Mouse (Mus musculus) kidney, adult 10 weeks (tissue): ENCODE measurements around the gene Nudt21. TPM values are rescaled to one million over a fixed set of nuclear protein-coding genes. Genes with fewer than 3 reads are reported as not detected.

Experiments
- polyA plus RNA-seq: library from polyadenylated mRNA; stranded (reverse); fragments of 350-450 nt; fragmentation: Illumina TruSeq; extraction: RNeasy Lipid Tissue Mini Kit (QIAGEN cat#74804); gene quantifications from one replicate; pipeline ENCODE4 v1.2.3, GENCODE M21; 2014; ENCODE audit warnings: low read depth, low replicate concordance

Gene Nudt21
- 59.8 TPM for polyA plus RNA-seq

DNA sequence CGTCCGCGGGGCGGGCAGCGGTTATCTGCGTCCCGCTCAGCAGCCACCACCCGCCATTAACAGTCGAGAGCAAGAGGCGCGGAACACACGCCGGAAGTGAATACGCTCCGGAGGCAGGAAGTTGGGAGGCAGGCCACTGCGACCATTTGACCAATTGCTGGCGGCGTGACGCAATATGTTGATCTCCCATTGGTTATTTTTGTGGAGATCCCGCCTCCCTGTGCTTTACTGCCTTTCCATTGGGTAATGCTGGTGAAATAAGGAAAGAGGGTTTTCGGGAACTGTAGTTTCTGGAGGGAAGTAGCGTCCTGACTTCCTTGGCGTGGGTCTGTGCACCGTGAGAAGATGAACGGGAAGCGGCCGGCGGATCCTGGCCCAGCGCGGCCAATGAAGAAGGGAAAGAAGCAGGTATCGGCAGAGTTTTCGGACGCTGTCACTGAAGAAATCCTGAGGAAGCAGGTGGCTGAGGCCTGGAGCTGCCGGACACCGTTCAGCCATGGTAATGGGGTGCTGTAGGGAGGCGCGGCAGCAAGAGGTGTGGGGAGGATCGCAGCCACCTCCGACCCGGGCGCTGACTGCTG is at the start of gene Nudt21, which contains the start of gene Ogfod1:
Gene Nudt21, minus strand, starts transcription at position 88 of the 581 bp plus-strand sequence.
Gene Ogfod1, plus strand, starts transcription at position 255 of the 581 bp plus-strand sequence.

DNA sequence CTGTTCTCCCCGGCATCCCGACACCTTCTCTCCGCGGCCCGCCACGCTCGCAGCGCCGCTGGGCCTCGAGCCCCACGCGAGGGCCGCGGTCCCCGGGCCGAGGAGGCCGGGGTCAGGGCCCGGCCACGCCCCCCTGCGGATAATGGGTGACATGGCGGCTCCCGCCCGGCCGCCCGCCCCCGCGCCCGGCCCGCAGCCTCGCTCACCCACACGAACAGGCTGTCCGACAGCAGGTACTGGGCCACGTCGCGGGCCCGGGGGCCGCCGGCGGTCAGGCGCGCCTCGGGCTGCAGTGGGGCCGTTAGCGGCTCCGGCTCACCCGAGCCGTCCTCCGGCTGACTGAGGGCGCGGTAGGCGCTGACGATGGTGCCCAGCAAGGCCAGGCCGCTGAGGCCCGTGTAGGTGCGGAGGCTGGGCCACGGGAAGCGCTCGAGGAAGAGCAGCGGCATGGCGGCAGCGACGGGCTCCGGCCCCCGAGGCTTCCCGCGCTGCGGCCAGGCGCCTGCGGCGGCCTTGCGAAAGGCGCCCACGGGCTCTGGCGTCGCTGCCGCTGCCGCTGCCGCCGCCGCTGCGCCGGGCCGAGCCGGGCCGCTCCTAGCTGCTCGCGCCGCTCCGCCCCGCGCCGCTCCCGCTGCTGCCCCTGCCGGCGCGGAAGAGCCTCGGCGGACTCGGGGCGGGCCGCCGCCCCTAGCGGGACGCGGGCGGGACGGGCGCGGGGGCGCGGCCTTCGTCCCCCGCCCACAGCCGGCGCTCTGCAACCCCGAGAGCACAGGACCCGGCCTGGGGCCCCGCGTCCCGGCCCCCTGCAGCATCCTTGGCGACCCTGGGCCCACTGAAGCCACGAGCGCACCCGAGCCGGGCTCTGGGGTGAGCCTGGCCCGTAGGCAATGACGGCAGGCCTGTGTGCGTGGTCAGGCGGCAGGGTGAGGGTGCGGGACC is 24.5 kb downstream of the Nudt21 start, which contains the start of gene Amfr:
Gene Amfr, minus strand, starts transcription at position 830 of the 939 bp plus-strand sequence.

Other genes with a start within 250 kb of the Nudt21 start
- 1.3 TPM for gene Gnao1, start 227.1 kb downstream of the Nudt21 start, polyA plus RNA-seq
- gene Amfr, start 24.2 kb downstream of the Nudt21 start, polyA plus RNA-seq, result 218 TPM
- 16.6 TPM for gene Ogfod1, start 167 bp upstream of the Nudt21 start, polyA plus RNA-seq
- gene Bbs2, start 61.9 kb upstream of the Nudt21 start, polyA plus RNA-seq, result 12.6 TPM
- gene Mt4, start 100.2 kb upstream of the Nudt21 start, polyA plus RNA-seq, result not detected
- gene Mt3, start 115.6 kb upstream of the Nudt21 start, polyA plus RNA-seq, result not detected
- gene Mt2, start 135.6 kb upstream of the Nudt21 start, polyA plus RNA-seq, result 13.5 TPM
- 7.3 TPM for gene Mt1, start 142.1 kb upstream of the Nudt21 start, polyA plus RNA-seq
- gene Nup93, start 177.5 kb upstream of the Nudt21 start, polyA plus RNA-seq, result 9.7 TPM